Mouse (Mus musculus): ENCODE results near the gene Lrif1.
"Not testable (repeated sequence)": the region's sequence is repeated elsewhere in the genome, so short reads cannot be mapped to it uniquely, and the experiment has no call there.

Lrif1 gene

GRCm38 (mm10) chr3:106684830-106685229, at the start of gene Lrif1:
Gene Lrif1, plus strand, starts transcription at chr3:106684987.
- peak; percentile 97 for DNase-seq

- not testable (repeated sequence) for DNase-seq
Observed at GRCm38 (mm10) chr3:106672811-106673210, 12.0 kb upstream of the Lrif1 start.

- no peak for DNase-seq
Observed at GRCm38 (mm10) chr3:106685381-106685780, 594 bp downstream of the Lrif1 start.

GRCm38 (mm10) chr3:106721397-106722027, 36.7 kb downstream of the Lrif1 start:
- peak; percentile 100 for DNase-seq

DNA sequence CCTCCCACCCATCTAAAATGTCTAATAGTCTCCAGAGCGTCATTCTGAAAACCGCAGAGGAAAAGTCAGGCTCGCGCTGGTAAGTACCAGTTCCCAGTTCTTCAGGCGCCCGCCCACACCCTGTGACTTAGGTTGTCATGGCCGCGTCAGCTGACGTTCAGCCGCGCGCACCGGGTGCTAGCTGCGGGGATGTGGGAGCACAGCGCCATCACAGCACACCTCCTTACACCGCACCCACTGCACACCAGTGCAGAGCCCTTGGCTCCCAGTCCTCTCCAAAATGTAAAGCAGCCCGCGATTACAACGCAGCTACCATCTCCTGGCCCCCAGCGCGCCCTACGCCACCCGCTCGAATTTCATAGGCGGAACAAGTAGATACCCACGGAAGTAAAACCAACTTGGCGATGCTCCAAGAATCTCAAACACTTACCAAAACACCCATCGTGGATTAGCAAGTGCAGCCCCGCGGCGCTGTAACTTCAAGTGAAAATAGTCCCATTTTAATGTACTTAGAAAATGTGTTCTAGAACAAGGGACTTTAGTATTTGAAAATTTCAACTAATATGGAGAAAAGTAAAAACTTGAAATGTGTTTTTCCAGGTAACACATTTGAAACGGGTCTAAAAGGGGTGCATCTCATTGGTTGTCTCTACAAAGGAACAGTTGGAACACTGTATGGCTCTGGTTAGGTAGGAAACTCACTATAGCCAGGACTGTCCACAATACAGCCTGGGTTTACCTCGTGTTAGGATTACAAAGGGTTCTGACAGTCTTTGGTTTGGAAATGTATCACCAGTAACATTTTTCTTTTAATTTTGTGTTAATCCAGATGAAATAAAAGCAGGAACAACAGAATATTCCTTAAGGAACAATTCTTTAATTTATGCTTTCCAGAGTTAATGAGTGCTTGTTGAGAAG, 37.5 kb downstream of the Lrif1 start:
- DNase-seq, result peak; percentile 99

DNA sequence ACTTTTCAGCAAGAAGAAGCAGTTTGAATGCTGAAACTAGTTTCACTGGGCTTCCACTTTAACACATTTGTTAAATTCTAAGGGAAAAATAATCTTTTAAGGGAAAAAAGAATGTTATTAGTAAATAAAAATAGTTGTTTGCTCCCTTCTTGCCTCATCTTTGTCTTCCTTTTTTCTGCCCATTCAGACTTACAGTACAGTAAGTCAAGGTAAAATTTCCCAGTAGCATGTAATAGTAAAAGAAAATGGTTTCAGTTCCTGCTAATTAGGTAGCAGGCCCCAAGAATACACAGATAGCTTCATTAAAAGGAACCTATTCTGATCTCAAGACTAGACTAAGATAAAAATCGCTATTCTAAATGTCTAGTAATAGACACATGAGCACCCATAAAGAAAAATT, 71.1 kb downstream of the Lrif1 start:
- DNase-seq, result no peak

DNA sequence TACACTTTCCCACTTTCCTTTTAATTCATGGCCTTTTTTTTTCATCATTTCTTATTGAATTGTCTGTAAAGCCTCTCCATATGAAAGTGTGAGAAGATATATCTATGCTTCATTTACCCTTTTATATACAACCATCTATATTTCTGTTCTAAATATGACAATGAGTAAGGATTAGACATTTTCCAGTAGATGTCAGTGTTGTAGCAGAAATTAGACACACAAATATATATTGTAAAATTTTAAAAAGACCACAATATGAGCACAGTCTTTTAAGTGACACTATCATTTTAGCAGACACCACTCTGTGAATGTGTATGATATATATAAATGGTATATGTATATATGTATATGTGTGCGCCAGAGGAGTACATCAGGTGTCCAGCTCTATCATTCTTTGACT, 87.0 kb downstream of the Lrif1 start:
- DNase-seq, result no peak

GRCm38 (mm10) chr3:106785130-106785529, 100.3 kb downstream of the Lrif1 start:
- DNase-seq, result no peak

Data from heart, adult 11 months (tissue).